Mouse (Mus musculus) bone marrow macrophage, adult 2 months (primary cell): Measurements from ENCODE around the gene Hs3st6.

Experiments
- CTCF ChIP-seq: IDR thresholded peaks from 2 replicates; pipeline ENCODE4 v1.5.1; 2012; ENCODE audit warnings: low read depth, mild to moderate bottlenecking, low read length, moderate library complexity
- POLR2A ChIP-seq: IDR thresholded peaks from 2 replicates; pipeline ENCODE4 v1.6.1; 2012; ENCODE audit warnings: mild to moderate bottlenecking, low read depth, low read length, borderline replicate concordance

DNA sequence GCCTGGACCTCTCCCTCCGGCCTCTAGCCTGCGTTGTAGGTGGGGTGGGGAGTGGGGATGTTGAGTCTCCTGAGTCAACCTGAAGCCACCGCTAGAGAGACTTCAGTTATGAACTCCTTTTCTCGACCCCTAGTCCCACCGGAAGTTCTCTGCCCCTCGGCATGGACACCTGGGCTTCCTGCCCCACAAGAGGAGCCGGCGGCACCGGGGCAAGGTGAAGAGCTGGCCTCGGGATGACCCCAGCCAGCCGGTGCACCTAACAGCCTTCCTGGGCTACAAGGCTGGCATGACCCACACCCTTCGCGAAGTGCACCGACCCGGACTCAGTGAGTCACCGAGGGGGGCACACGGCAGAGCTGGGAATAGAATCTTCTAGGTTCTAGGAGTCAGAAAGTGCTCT is 24.6 kb upstream of the Hs3st6 start:
- TF ChIP-seq CTCF (no peak), POLR2A (no peak)
